Mouse (Mus musculus): ENCODE measurements around the gene Ccdc155. TPM values are rescaled to one million over a fixed set of nuclear protein-coding genes. Genes with fewer than 3 reads are reported as not detected.

Ccdc155 gene
- total RNA-seq, 4 experiments from 2014 or later = 4.3 to 6.4 (median 5.4) TPM

GRCm38 (mm10) chr7:45147899-45148298 lies 56.8 kb downstream of the Ccdc155 start:
- DNase-seq (ENCODE audit: low spot score in 2 of 2) = no peak

GRCm38 (mm10) chr7:45147267-45147666 lies 57.4 kb downstream of the Ccdc155 start:
- DNase-seq (ENCODE audit: low spot score in 2 of 2) = no peak

- no peak for DNase-seq (ENCODE audit: low spot score in 2 of 2)
These were observed 59.2 kb downstream of the Ccdc155 start for GRCm38 (mm10) chr7:45145460-45145859.

- DNase-seq (ENCODE audit: low spot score in 2 of 2) = no peak
These were observed 60.1 kb downstream of the Ccdc155 start for GRCm38 (mm10) chr7:45144368-45145174.

- no peak for DNase-seq (ENCODE audit: low spot score in 2 of 2)
These were observed 62.8 kb downstream of the Ccdc155 start for GRCm38 (mm10) chr7:45141914-45142313.

GRCm38 (mm10) chr7:45141319-45141718 lies 63.4 kb downstream of the Ccdc155 start:
- DNase-seq (ENCODE audit: low spot score in 2 of 2) = no peak

GRCm38 (mm10) chr7:45139904-45140723 lies 64.6 kb downstream of the Ccdc155 start:
- DNase-seq (ENCODE audit: low spot score in 2 of 2) = no peak

- DNase-seq (ENCODE audit: low spot score in 2 of 2) = no peak
These were observed 66.3 kb downstream of the Ccdc155 start for GRCm38 (mm10) chr7:45138403-45138802.

- DNase-seq (ENCODE audit: low spot score in 2 of 2) = no peak
These were observed 67.3 kb downstream of the Ccdc155 start for GRCm38 (mm10) chr7:45137171-45138006.

GRCm38 (mm10) chr7:45135993-45136567 lies 68.6 kb downstream of the Ccdc155 start, which contains the start of the genes Gm45713 and Flt3l:
Gm45713 (minus strand) TSS chr7:45136231.
Flt3l (minus strand) TSS chr7:45136432.
- DNase-seq (ENCODE audit: low spot score in 2 of 2) = peak; percentile 74 to 88

GRCm38 (mm10) chr7:45135370-45135769 lies 69.3 kb downstream of the Ccdc155 start:
- no peak for DNase-seq (ENCODE audit: low spot score in 2 of 2)

GRCm38 (mm10) chr7:45134544-45135026 lies 70.1 kb downstream of the Ccdc155 start:
- DNase-seq (ENCODE audit: low spot score in 2 of 2) = no peak

Small RNAs within 50 kb of the gene (microRNA-seq; reads per million reads assigned to microRNA genes)
- 0.44 to 5.0 reads per million in 2 experiments for gene Mir7055

Other genes starting within 250 kb of the Ccdc155 start
- gene Cpt1c, start 230.0 kb downstream of the Ccdc155 start, total RNA-seq (2022) = 100 to 1,000 TPM in 1 of 4 experiments, 10 to 100 TPM in 3; 95.5 to 101 (median 98.3) TPM
- gene Prmt1, start 218.3 kb downstream of the Ccdc155 start, total RNA-seq (2022) = 100 to 1,000 TPM; 153 to 178 (median 175) TPM
- gene Irf3, start 207.2 kb downstream of the Ccdc155 start, total RNA-seq (2022) = 10 to 100 TPM; 23.6 to 42.1 (median 32.8) TPM
- 1 to 10 TPM; 2.3 to 5.1 (median 2.8) TPM for gene Bcl2l12, start 206.2 kb downstream of the Ccdc155 start, total RNA-seq (2022)
- gene Scaf1, start 188.5 kb downstream of the Ccdc155 start, total RNA-seq (2022) = 100 to 1,000 TPM; 164 to 171 (median 170) TPM
- gene Rras, start 186.9 kb downstream of the Ccdc155 start, total RNA-seq (2022) = 10 to 100 TPM; 13.7 to 18.8 (median 14.7) TPM
- 10 to 100 TPM; 68.5 to 73.4 (median 71.5) TPM for gene Prr12, start 152.0 kb downstream of the Ccdc155 start, total RNA-seq (2022)
- gene Nosip, start 142.5 kb downstream of the Ccdc155 start, total RNA-seq (2022) = 10 to 100 TPM; 50.2 to 61.0 (median 57.9) TPM
- gene Prrg2, start 142.2 kb downstream of the Ccdc155 start, total RNA-seq (2022) = 10 to 100 TPM in 1 of 4 experiments, 1 to 10 TPM in 3; 6.7 to 11.5 (median 8.2) TPM
- 1 to 10 TPM; 5.7 to 8.3 (median 5.9) TPM for gene Rcn3, start 112.7 kb downstream of the Ccdc155 start, total RNA-seq (2022)
- 10 to 100 TPM; 18.6 to 21.9 (median 19.9) TPM for gene Fcgrt, start 101.0 kb downstream of the Ccdc155 start, total RNA-seq (2022)
- 100 to 1,000 TPM; 467 to 554 (median 521) TPM for gene Rps11, start 80.5 kb downstream of the Ccdc155 start, total RNA-seq (2022)
- gene Rpl13a, start 76.1 kb downstream of the Ccdc155 start, total RNA-seq (2022) = 100 to 1,000 TPM; 804 to 903 (median 864) TPM
- not detected for gene Gm45713, start 68.7 kb downstream of the Ccdc155 start, total RNA-seq (2022)
- gene Flt3l, start 68.5 kb downstream of the Ccdc155 start, total RNA-seq (2022) = 1 to 10 TPM; 6.5 to 8.2 (median 7.5) TPM
- gene Pih1d1, start 50.6 kb downstream of the Ccdc155 start, total RNA-seq (2022) = 10 to 100 TPM; 41.4 to 49.3 (median 45.2) TPM
- gene Aldh16a1, start 50.3 kb downstream of the Ccdc155 start, total RNA-seq (2022) = 10 to 100 TPM; 17.9 to 20.9 (median 19.8) TPM
- 1,000 to 10,000 TPM; 1,001 to 1,087 (median 1,026) TPM for gene Slc17a7, start 40.9 kb downstream of the Ccdc155 start, total RNA-seq (2022)
- under 1 TPM in 1 of 4 experiments, not detected in 3; 0.34 TPM for gene Gfy, start 25.3 kb downstream of the Ccdc155 start, total RNA-seq (2022)
- gene Pth2, start 23.9 kb downstream of the Ccdc155 start, total RNA-seq (2022) = under 1 TPM in 1 of 4 experiments, not detected in 3; 0.80 TPM
- gene Dkkl1, start 7.3 kb upstream of the Ccdc155 start, total RNA-seq (2022) = 10 to 100 TPM; 23.1 to 31.5 (median 26.8) TPM
- 1 to 10 TPM; 2.0 to 5.1 (median 3.0) TPM for gene Tead2, start 10.9 kb upstream of the Ccdc155 start, total RNA-seq (2022)
- gene Cd37, start 34.2 kb upstream of the Ccdc155 start, total RNA-seq (2022) = 10 to 100 TPM in 2 of 4 experiments, 1 to 10 TPM in 2; 5.0 to 18.9 (median 11.9) TPM
- gene Slc6a16, start 36.2 kb upstream of the Ccdc155 start, total RNA-seq (2022) = 1 to 10 TPM; 1.6 to 2.6 (median 2.1) TPM
- gene Slc6a21, start 72.6 kb upstream of the Ccdc155 start, total RNA-seq (2022) = under 1 TPM in 3 of 4 experiments, not detected in 1; 0.19 to 0.55 (median 0.34) TPM
- 10 to 100 TPM; 23.9 to 27.8 (median 25.1) TPM for gene Trpm4, start 128.9 kb upstream of the Ccdc155 start, total RNA-seq (2022)
- gene Hrc, start 130.4 kb upstream of the Ccdc155 start, total RNA-seq (2022) = 1 to 10 TPM in 1 of 4 experiments, under 1 TPM in 3; 0.26 to 1.1 (median 0.78) TPM
- 100 to 1,000 TPM; 137 to 162 (median 150) TPM for gene Ppfia3, start 162.1 kb upstream of the Ccdc155 start, total RNA-seq (2022)
- 100 to 1,000 TPM; 139 to 172 (median 159) TPM for gene Lin7b, start 165.7 kb upstream of the Ccdc155 start, total RNA-seq (2022)
- gene Snrnp70, start 190.8 kb upstream of the Ccdc155 start, total RNA-seq (2022) = 100 to 1,000 TPM; 295 to 398 (median 356) TPM
- gene Kcna7, start 200.8 kb upstream of the Ccdc155 start, total RNA-seq (2022) = under 1 TPM in 1 of 4 experiments, not detected in 3; 0.14 TPM
- under 1 TPM in 2 of 4 experiments, not detected in 2; 0.36 to 0.39 TPM for gene Ntf5, start 208.8 kb upstream of the Ccdc155 start, total RNA-seq (2022)
- gene Lhb, start 215.9 kb upstream of the Ccdc155 start, total RNA-seq (2022) = not detected
- 10 to 100 TPM; 14.7 to 16.4 (median 15.1) TPM for gene Gys1, start 230.0 kb upstream of the Ccdc155 start, total RNA-seq (2022)
- gene Ruvbl2, start 233.2 kb upstream of the Ccdc155 start, total RNA-seq (2022) = 10 to 100 TPM; 30.0 to 37.5 (median 32.0) TPM